Mouse (Mus musculus): Measurements from ENCODE around the gene Batf2.

- TF ChIP-seq TAL1 (IDR thresholded peaks at IDR 0.05; ENCODE audit: low read length) (no peak), GATA1 (IDR thresholded peaks at IDR 0.05; ENCODE audit: low read length) (no peak)
These were observed 22.1 kb upstream of the Batf2 start for GRCm38 (mm10) chr19:6118677-6119185.
